Mouse (Mus musculus) intestine, embryonic 16.5 days (tissue): ENCODE data around the gene Lrp10. TPM values are rescaled to one million over a fixed set of nuclear protein-coding genes. Genes with fewer than 3 reads are reported as not detected.

ENCODE experiments used
- ATAC-seq: fragments of 200-750 bp; cut with Nextera tagmentation; 2 replicates; pipeline ENCODE4 v1.8.0; 2017; ENCODE audit warnings: moderate TSS enrichment, moderate library complexity
- H3K27ac ChIP-seq: fragments of 300-500 bp; sonication (generic); 2 replicates; pipeline ENCODE4 v1.5.1; 2014; ENCODE audit warnings: mild to moderate bottlenecking, low read length
- H3K27me3 ChIP-seq: fragments of 300-500 bp; sonication (generic); replicated peaks from 2 replicates; pipeline ENCODE4 v1.6.1; 2014; ENCODE audit warnings: low read length, control low read depth, mixed read lengths; ENCODE audit not compliant: control insufficient read depth, insufficient read depth
- H3K36me3 ChIP-seq: fragments of 300-500 bp; sonication (generic); 2 replicates; pipeline ENCODE4 v1.6.1; 2014; ENCODE audit warnings: low read length, control low read depth; ENCODE audit not compliant: control insufficient read depth, insufficient read depth
- H3K4me1 ChIP-seq: fragments of 300-500 bp; sonication (generic); 2 replicates; pipeline ENCODE4 v1.6.1; 2014; ENCODE audit warnings: low read length, control low read depth, mixed read lengths; ENCODE audit not compliant: control insufficient read depth, insufficient read depth
- H3K4me2 ChIP-seq: fragments of 300-500 bp; sonication (generic); 2 replicates; pipeline ENCODE4 v1.6.1; 2014; ENCODE audit warnings: low read depth, low read length, control low read depth
- H3K4me3 ChIP-seq: fragments of 300-500 bp; sonication (generic); 2 replicates; pipeline ENCODE4 v1.5.1; 2014; ENCODE audit warnings: mild to moderate bottlenecking, low read length
- H3K9ac ChIP-seq: fragments of 300-500 bp; sonication (generic); 2 replicates; pipeline ENCODE4 v1.6.1; 2014; ENCODE audit warnings: low read depth, low read length
- H3K9me3 ChIP-seq: fragments of 300-500 bp; sonication (generic); 2 replicates; pipeline ENCODE4 v1.6.1; 2016; ENCODE audit warnings: low read length, control low read depth; ENCODE audit not compliant: control insufficient read depth
- WGBS: fragments of 180-500 bp; shearing (Covaris S2); extraction: QIAGEN DNeasy Blood & Tissue Kit; methylation state at CpG from one replicate; pipeline ENCODE4 v1.1.7; 2014; 5-methylcytosine and 5-hydroxymethylcytosine counted together
- polyA plus RNA-seq: library from polyadenylated mRNA; unstranded; fragments of >200 nt; fragmentation: Nextera tagmentation; extraction: Ambion mirVana; gene quantifications from 2 replicates; pipeline ENCODE4 v1.2.1, GENCODE M21; 2015

The Lrp10 gene
- polyA plus RNA-seq, 1 experiment from 2014 or later = 53.4 TPM

GRCm38 (mm10) chr14:54499330-54499729 is 35.4 kb downstream of the Lrp10 start:
- no peaks in the 10 kb centered on the region for H3K27me3 ChIP-seq

GRCm38 (mm10) chr14:54501365-54501764 is 37.4 kb downstream of the Lrp10 start:
- 66% methylated on average over 2 of the region's 2 CpGs for WGBS
- ATAC-seq = no peak
- Histone ChIP-seq H3K9me3 (no peaks in the 10 kb centered on the region), H3K9ac (no peak overlapping the region), H3K4me2 (no peak overlapping the region), H3K36me3 (no peaks in the 10 kb centered on the region), H3K27me3 (no peaks in the 10 kb centered on the region), H3K4me1 (no peaks in the 10 kb centered on the region), H3K4me3 (no peak overlapping the region), H3K27ac (no peak overlapping the region)

More at GRCm38 (mm10) chr14:54499330-54499729, 35.4 kb downstream of the Lrp10 start:
- WGBS = 56% methylated on average over 2 of the region's 2 CpGs
- Histone ChIP-seq H3K9ac (no peak overlapping the region), H3K4me2 (no peak overlapping the region), H3K27ac (no peak overlapping the region), H3K9me3 (no peaks in the 10 kb centered on the region), H3K4me1 (no peaks in the 10 kb centered on the region), H3K4me3 (no peak overlapping the region), H3K36me3 (no peaks in the 10 kb centered on the region)
- no peak for ATAC-seq

- peaks cover 7% of the 10 kb centered on the region for H3K36me3 ChIP-seq
- no peak overlapping the region for H3K9ac ChIP-seq
- H3K4me1 ChIP-seq = no peaks in the 10 kb centered on the region
- H3K27me3 ChIP-seq = no peaks in the 10 kb centered on the region
- WGBS = 64% methylated on average over 2 of the region's 2 CpGs
- H3K27ac ChIP-seq = no peak overlapping the region
- no peak overlapping the region for H3K4me2 ChIP-seq
- H3K9me3 ChIP-seq = no peaks in the 10 kb centered on the region
- ATAC-seq = no peak
- H3K4me3 ChIP-seq = no peak overlapping the region
Measured at GRCm38 (mm10) chr14:54503092-54503491, 39.2 kb downstream of the Lrp10 start.

GRCm38 (mm10) chr14:54509774-54510173 is 45.8 kb downstream of the Lrp10 start:
- no peak for ATAC-seq
- WGBS = 91% methylated on average over 9 of the region's 9 CpGs
- Histone ChIP-seq H3K4me2 (no peak overlapping the region), H3K9ac (no peak overlapping the region), H3K9me3 (no peaks in the 10 kb centered on the region), H3K36me3 (peaks cover 48% of the 10 kb centered on the region), H3K27ac (no peak overlapping the region), H3K4me3 (no peak overlapping the region), H3K4me1 (no peaks in the 10 kb centered on the region), H3K27me3 (no peaks in the 10 kb centered on the region)

GRCm38 (mm10) chr14:54516710-54517310 is 52.9 kb downstream of the Lrp10 start:
- ATAC-seq = peak; percentile 67
- peaks cover 6% of the 10 kb centered on the region; the same call in 1 of the 2 replicates for H3K4me1 ChIP-seq
- H3K9ac ChIP-seq = peak overlapping the region; percentile 84
- H3K27me3 ChIP-seq = no peaks in the 10 kb centered on the region
- no peaks in the 10 kb centered on the region for H3K9me3 ChIP-seq
- WGBS = 3% methylated on average over 17 of the region's 17 CpGs
- peaks cover 25% of the 10 kb centered on the region for H3K36me3 ChIP-seq
- H3K4me3 ChIP-seq = peak overlapping the region; percentile 78
- peak overlapping the region; percentile 59; the same call in 1 of the 2 replicates for H3K27ac ChIP-seq
- peak overlapping the region; percentile 59 for H3K4me2 ChIP-seq

Other genes with a start within 250 kb of the Lrp10 start
- gene Dad1, start 210.0 kb upstream of the Lrp10 start, polyA plus RNA-seq = 489 and 514 TPM in 2 replicates
- gene Abhd4, start 209.9 kb upstream of the Lrp10 start, polyA plus RNA-seq = 47.4 and 47.8 TPM in 2 replicates
- gene Olfr49, start 179.2 kb upstream of the Lrp10 start, polyA plus RNA-seq = not detected in 2 replicates
- 42.9 and 48.6 TPM in 2 replicates for gene Oxa1l, start 103.3 kb upstream of the Lrp10 start, polyA plus RNA-seq
- 93.8 and 111 TPM in 2 replicates for gene Slc7a7, start 46.4 kb upstream of the Lrp10 start, polyA plus RNA-seq
- 249 and 267 TPM in 2 replicates for gene Mrpl52, start 37.2 kb upstream of the Lrp10 start, polyA plus RNA-seq
- 89.7 and 90.7 TPM in 2 replicates for gene Mmp14, start 32.5 kb upstream of the Lrp10 start, polyA plus RNA-seq
- gene Rem2, start 12.0 kb downstream of the Lrp10 start, polyA plus RNA-seq = 1.2 and 1.6 TPM in 2 replicates
- gene Prmt5, start 53.4 kb downstream of the Lrp10 start, polyA plus RNA-seq = 67.2 and 71.8 TPM in 2 replicates
- 46.9 and 56.0 TPM in 2 replicates for gene Haus4, start 90.5 kb downstream of the Lrp10 start, polyA plus RNA-seq
- 12.9 and 13.1 TPM in 2 replicates for gene Ajuba, start 113.4 kb downstream of the Lrp10 start, polyA plus RNA-seq
- 6.0 and 7.8 TPM in 2 replicates for gene 4931414P19Rik, start 141.9 kb downstream of the Lrp10 start, polyA plus RNA-seq
- gene Psmb5, start 153.9 kb downstream of the Lrp10 start, polyA plus RNA-seq = 358 and 395 TPM in 2 replicates
- not detected in 2 replicates for gene Psmb11, start 157.3 kb downstream of the Lrp10 start, polyA plus RNA-seq
- gene Gm17606, start 176.8 kb downstream of the Lrp10 start, polyA plus RNA-seq = not detected in 2 replicates
- gene Cdh24, start 177.2 kb downstream of the Lrp10 start, polyA plus RNA-seq = 1.5 and 1.7 TPM in 2 replicates
- gene 1700123O20Rik, start 222.1 kb downstream of the Lrp10 start, polyA plus RNA-seq = 82.0 and 90.2 TPM in 2 replicates
- gene Acin1, start 222.8 kb downstream of the Lrp10 start, polyA plus RNA-seq = 78.7 and 82.6 TPM in 2 replicates
- gene Gm29776, start 234.7 kb downstream of the Lrp10 start, polyA plus RNA-seq = 0.07 and 0.15 TPM in 2 replicates
- 0.28 TPM in 1 of 2 replicates, not detected in the other for gene Cebpe, start 248.0 kb downstream of the Lrp10 start, polyA plus RNA-seq